Mouse (Mus musculus): Measurements from ENCODE around the gene Gna13. TPM values are rescaled to one million over a fixed set of nuclear protein-coding genes. Genes with fewer than 3 reads are reported as not detected.

Gna13 gene
- polyA plus RNA-seq, 1 experiment from 2014 or later: 28.3 TPM

DNA sequence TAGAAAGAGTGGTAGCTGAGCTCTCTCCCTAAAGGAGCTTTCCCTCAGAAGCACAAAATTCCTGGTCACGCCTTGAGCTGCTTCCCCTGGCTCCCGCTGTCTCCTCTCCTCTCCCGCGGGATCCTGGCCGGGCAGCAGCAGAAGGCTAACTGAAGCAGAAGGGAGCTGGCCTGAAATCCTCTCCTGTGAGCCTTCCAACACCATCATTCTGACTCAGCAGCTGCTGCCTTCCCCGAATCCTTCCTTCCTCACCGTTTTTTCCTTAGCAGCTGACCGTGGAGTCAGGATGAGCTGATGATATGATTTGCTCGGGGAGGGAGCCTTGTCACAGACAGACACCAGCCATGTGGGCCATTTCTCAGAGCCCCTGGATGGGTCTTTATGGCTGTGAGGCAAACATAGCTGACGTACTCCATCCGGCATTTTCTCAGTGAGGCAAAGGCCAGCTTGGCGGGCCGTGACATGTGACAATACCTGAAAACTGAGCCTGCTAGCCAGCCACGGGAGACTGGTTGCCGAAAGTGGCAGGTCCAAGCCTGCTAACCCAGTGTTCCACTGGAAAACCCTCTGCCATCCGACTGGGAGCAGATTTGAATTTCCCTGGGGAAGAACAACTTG lies 6.8 kb upstream of the Gna13 start:
- WGBS: 60% methylated on average over 16 of the region's 16 CpGs
- Histone ChIP-seq H3K4me3 (ENCODE audit: low read length) (no peak overlapping the region), H3K9me3 (ENCODE audit: control insufficient read depth, low read length) (no peaks in the 10 kb centered on the region), H3K4me2 (ENCODE audit: low read depth, low read length) (no peak overlapping the region), H3K4me1 (replicated peaks; ENCODE audit: control insufficient read depth, insufficient read depth, low read length) (peaks cover 40% of the 10 kb centered on the region), H3K27ac (ENCODE audit: low read length) (no peak overlapping the region), H3K36me3 (ENCODE audit: control insufficient read depth, insufficient read depth, low read length) (no peaks in the 10 kb centered on the region), H3K27me3 (ENCODE audit: control insufficient read depth, insufficient read depth, low read depth, low read length) (no peaks in the 10 kb centered on the region), H3K9ac (ENCODE audit: low read length) (no peak overlapping the region)
- ATAC-seq (ENCODE audit: low read depth): no peak

DNA sequence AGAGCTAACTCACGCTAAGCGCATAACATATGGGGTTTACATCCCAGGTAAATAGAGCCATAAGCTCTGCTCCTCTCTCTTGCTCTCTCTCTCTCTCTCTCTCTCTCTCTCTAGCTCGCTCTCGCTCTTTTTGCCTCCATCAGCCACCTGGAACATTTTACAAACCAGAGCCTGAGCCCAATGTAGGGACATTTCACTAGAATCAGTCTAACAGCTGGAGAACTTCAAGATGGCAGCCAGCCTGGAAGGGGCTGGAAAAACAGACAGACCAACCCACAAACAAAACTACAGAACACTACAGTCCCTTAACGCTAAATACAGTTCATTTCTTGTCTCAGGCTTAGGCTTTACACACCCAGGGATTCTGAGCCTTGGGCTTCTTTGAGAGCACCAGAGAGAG lies 5.5 kb upstream of the Gna13 start:
- peak; percentile 15 for ATAC-seq (ENCODE audit: low read depth)
- Histone ChIP-seq H3K36me3 (ENCODE audit: control insufficient read depth, insufficient read depth, low read length) (no peaks in the 10 kb centered on the region), H3K27ac (ENCODE audit: low read length) (peak overlapping the region; percentile 83), H3K4me1 (replicated peaks; ENCODE audit: control insufficient read depth, insufficient read depth, low read length) (peaks cover 52% of the 10 kb centered on the region), H3K4me2 (ENCODE audit: low read depth, low read length) (no peak overlapping the region), H3K27me3 (ENCODE audit: control insufficient read depth, insufficient read depth, low read depth, low read length) (no peaks in the 10 kb centered on the region), H3K9me3 (ENCODE audit: control insufficient read depth, low read length) (no peaks in the 10 kb centered on the region), H3K9ac (ENCODE audit: low read length) (no peak overlapping the region), H3K4me3 (ENCODE audit: low read length) (no peak overlapping the region)
- 65% methylated on average over 5 of the region's 5 CpGs for WGBS

DNA sequence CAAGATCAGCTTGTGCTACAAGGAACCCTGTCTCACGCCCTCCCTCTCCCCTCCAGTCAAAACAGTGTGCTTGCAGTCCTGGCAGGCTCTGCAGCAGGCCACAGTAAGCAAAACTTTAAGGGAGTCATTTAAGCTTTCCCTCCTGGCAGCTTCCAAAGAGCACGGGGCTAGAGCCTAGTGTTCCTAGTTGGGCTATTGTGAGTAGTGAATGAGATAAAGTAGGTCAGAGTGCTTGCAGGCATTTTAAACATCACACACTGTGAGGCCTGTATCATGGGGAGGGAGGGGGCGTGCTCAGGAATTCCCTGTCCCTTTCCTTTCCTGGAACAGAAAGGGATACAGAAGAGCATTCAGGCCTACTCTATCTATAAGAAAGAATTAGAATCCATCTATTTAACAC lies 4.1 kb upstream of the Gna13 start:
- H3K36me3 ChIP-seq (ENCODE audit: control insufficient read depth, insufficient read depth, low read length): no peaks in the 10 kb centered on the region
- no peak overlapping the region for H3K4me3 ChIP-seq (ENCODE audit: low read length)
- WGBS: 38% methylated on average over 3 of the region's 3 CpGs
- peak overlapping the region; percentile 83 for H3K27ac ChIP-seq (ENCODE audit: low read length)
- no peaks in the 10 kb centered on the region for H3K9me3 ChIP-seq (ENCODE audit: control insufficient read depth, low read length)
- H3K4me2 ChIP-seq (ENCODE audit: low read depth, low read length): no peak overlapping the region
- peaks cover 48% of the 10 kb centered on the region for H3K4me1 ChIP-seq (replicated peaks; ENCODE audit: control insufficient read depth, insufficient read depth, low read length)
- H3K9ac ChIP-seq (ENCODE audit: low read length): no peak overlapping the region
- no peaks in the 10 kb centered on the region for H3K27me3 ChIP-seq (ENCODE audit: control insufficient read depth, insufficient read depth, low read depth, low read length)
- ATAC-seq (ENCODE audit: low read depth): peak; percentile 11

DNA sequence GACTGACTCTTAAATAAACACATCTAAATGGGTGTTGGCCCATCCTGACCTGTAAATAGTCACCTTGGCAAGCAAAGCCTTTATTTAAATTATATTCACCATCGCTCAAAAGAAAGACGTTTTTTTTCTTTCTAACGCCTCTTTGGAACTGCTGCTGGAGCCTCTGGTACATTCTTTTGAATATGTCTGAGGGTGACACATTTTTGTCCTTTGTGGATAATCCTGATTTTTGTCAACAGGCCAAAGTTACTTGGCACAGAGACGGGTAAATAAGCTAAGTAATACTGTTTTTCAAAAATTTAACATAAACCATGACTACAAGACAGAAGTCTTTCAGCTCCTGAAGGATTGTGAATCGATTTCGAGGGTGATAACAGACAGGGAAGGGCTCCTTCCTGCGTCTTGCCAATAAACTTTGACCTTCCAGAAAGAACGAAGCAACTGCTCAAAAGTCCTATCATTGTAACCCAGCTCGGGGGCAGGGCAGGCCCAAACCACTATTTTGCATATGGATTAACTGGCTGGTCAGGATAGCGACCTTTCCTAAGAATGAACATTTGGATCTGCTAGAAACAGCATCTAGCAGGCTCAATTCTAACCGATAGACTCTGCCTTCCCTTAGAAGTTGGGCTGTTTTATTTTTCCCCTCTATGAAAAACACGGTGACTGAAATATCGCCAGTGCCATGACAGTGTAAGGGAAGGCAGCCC lies 3.4 kb upstream of the Gna13 start:
- Histone ChIP-seq H3K4me3 (ENCODE audit: low read length) (no peak overlapping the region), H3K9me3 (ENCODE audit: control insufficient read depth, low read length) (no peaks in the 10 kb centered on the region), H3K27ac (ENCODE audit: low read length) (peak overlapping the region; percentile 83), H3K9ac (ENCODE audit: low read length) (no peak overlapping the region), H3K36me3 (ENCODE audit: control insufficient read depth, insufficient read depth, low read length) (no peaks in the 10 kb centered on the region), H3K4me1 (replicated peaks; ENCODE audit: control insufficient read depth, insufficient read depth, low read length) (peaks cover 43% of the 10 kb centered on the region), H3K4me2 (ENCODE audit: low read depth, low read length) (no peak overlapping the region), H3K27me3 (ENCODE audit: control insufficient read depth, insufficient read depth, low read depth, low read length) (no peaks in the 10 kb centered on the region)
- ATAC-seq (ENCODE audit: low read depth): no peak
- WGBS: 34% methylated on average over 13 of the region's 13 CpGs

DNA sequence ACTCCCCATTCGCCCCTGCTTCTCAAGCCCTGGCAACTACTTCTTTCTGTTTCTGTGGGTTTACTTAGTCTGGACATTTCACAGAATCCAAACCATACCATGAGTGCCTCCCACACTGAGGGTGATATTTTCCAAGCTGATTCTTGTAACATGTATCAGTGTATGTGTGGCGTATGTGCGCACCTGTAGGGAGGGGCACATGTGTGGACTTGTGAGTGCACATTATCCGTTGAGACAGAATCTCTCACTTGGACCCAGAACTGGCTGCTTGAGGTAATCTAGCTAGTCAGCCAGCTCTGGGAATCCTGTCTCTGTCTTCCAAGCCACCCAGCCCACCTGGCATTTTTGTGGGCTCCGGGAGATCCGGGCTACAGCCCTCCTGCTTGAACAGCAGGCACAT lies 2.5 kb upstream of the Gna13 start:
- ATAC-seq (ENCODE audit: low read depth): no peak
- H3K4me2 ChIP-seq (ENCODE audit: low read depth, low read length): no peak overlapping the region
- peak overlapping the region; percentile 31; the same call in 1 of the 2 replicates for H3K27ac ChIP-seq (ENCODE audit: low read length)
- peaks cover 52% of the 10 kb centered on the region for H3K4me1 ChIP-seq (replicated peaks; ENCODE audit: control insufficient read depth, insufficient read depth, low read length)
- no peak overlapping the region for H3K4me3 ChIP-seq (ENCODE audit: low read length)
- H3K9ac ChIP-seq (ENCODE audit: low read length): no peak overlapping the region
- no peaks in the 10 kb centered on the region for H3K36me3 ChIP-seq (ENCODE audit: control insufficient read depth, insufficient read depth, low read length)
- no peaks in the 10 kb centered on the region for H3K9me3 ChIP-seq (ENCODE audit: control insufficient read depth, low read length)
- no peaks in the 10 kb centered on the region for H3K27me3 ChIP-seq (ENCODE audit: control insufficient read depth, insufficient read depth, low read depth, low read length)
- 81% methylated on average over 6 of the region's 6 CpGs for WGBS

DNA sequence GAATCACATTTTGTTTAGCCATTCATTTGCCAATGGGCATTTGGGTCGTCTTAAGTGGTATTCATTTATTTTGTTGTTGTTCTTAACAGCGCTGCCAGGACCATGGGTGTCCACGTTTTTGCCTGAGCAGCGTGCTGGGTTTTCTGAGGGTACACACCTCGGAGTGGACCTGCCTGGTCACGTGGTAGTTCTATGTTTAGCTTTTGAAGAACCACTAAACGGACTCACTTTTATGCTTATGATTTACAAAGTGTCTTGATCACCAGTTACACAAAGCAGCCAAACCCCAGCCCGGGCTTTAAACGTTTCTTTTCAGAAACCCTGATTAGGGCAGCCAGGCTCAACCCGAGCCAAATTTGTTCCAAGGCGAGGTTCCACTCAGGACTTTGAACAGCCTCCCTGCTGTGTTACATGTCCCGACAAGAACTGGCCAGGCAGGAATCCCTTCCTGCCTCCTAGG lies 2.0 kb upstream of the Gna13 start:
- 70% methylated on average over 12 of the region's 12 CpGs for WGBS
- Histone ChIP-seq H3K4me3 (ENCODE audit: low read length) (no peak overlapping the region), H3K9me3 (ENCODE audit: control insufficient read depth, low read length) (no peaks in the 10 kb centered on the region), H3K9ac (ENCODE audit: low read length) (no peak overlapping the region), H3K27me3 (ENCODE audit: control insufficient read depth, insufficient read depth, low read depth, low read length) (no peaks in the 10 kb centered on the region), H3K4me2 (ENCODE audit: low read depth, low read length) (no peak overlapping the region), H3K4me1 (replicated peaks; ENCODE audit: control insufficient read depth, insufficient read depth, low read length) (peaks cover 57% of the 10 kb centered on the region), H3K27ac (ENCODE audit: low read length) (no peak overlapping the region; the same call in 1 of the 2 replicates), H3K36me3 (ENCODE audit: control insufficient read depth, insufficient read depth, low read length) (peaks cover 2% of the 10 kb centered on the region; the same call in 1 of the 2 replicates)
- ATAC-seq (ENCODE audit: low read depth): no peak

DNA sequence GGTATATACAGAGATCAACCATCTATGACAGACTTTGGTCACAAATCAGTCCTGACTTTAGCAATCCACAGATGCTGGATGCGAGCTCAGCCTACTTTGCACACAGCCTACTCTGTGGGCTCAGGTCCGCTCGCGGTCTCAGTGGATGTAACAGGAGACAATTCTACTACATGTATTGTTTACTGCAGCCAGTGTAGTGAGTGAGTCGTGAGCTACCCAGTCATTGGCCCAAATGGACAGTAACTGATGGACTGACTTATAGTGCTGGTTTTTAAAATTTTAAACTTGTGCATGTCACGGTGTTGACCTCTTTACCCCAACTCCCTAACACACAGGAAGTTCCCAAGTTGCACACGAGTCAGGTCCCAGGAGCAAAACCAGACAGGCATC lies 1.4 kb upstream of the Gna13 start:
- H3K4me1 ChIP-seq (replicated peaks; ENCODE audit: control insufficient read depth, insufficient read depth, low read length): peaks cover 61% of the 10 kb centered on the region
- H3K36me3 ChIP-seq (ENCODE audit: control insufficient read depth, insufficient read depth, low read length): peaks cover 6% of the 10 kb centered on the region
- H3K27ac ChIP-seq (ENCODE audit: low read length): peak overlapping the region; percentile 83
- no peak overlapping the region; the same call in 1 of the 2 replicates for H3K9ac ChIP-seq (ENCODE audit: low read length)
- no peak for ATAC-seq (ENCODE audit: low read depth)
- H3K4me2 ChIP-seq (ENCODE audit: low read depth, low read length): peak overlapping the region; percentile 89; the same call in 1 of the 2 replicates
- no peaks in the 10 kb centered on the region for H3K9me3 ChIP-seq (ENCODE audit: control insufficient read depth, low read length)
- no peak overlapping the region for H3K4me3 ChIP-seq (ENCODE audit: low read length)
- 65% methylated on average over 7 of the region's 7 CpGs for WGBS
- H3K27me3 ChIP-seq (ENCODE audit: control insufficient read depth, insufficient read depth, low read depth, low read length): no peaks in the 10 kb centered on the region

DNA sequence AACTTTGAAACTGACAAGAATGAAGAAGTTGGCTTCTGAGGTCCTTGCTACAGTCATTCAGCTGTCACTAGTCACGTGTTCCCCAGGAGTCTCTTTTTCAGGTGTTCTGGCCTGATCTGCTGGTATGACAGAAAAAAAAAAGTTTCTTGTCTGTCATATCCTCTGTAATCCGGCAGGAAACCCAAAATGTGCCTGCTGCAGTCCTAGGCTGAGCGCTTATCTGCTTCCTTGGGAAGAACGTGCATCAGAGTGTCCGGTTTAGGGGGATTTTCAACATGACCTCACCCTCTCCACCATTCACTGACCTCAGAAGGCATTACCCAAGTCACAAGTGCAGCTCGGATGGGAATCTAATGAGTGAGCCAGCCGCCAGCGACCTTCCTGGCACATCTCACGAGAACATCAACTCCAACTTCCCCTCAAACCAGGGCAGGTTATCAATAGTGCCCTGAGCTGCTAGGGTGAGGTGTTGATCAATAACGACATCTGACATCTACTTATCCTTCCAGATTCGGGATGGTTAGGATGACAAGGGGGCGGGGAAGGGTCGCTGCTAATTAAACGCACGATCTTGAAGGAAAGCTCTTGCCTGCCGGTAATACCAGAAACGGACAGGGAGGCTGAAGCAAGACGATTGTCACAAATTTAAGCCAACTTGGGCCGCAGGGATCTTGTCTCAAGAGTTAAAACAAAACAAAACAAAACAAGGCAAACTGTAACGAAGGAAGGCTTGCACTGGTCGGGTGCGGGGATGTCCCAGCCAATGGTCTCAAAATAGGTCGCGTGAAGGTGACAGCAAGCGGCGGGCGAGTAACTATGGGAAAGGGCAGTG lies 784 bp upstream of the Gna13 start:
- peak overlapping the region; percentile 89 for H3K4me2 ChIP-seq (ENCODE audit: low read depth, low read length)

More for the DNA sequence above, 784 bp upstream of the Gna13 start:
- peaks cover 63% of the 10 kb centered on the region for H3K4me1 ChIP-seq (replicated peaks; ENCODE audit: control insufficient read depth, insufficient read depth, low read length)
- H3K9me3 ChIP-seq (ENCODE audit: control insufficient read depth, low read length): no peaks in the 10 kb centered on the region
- peak overlapping the region; percentile 78 for H3K9ac ChIP-seq (ENCODE audit: low read length)
- no peaks in the 10 kb centered on the region for H3K27me3 ChIP-seq (ENCODE audit: control insufficient read depth, insufficient read depth, low read depth, low read length)
- ATAC-seq (ENCODE audit: low read depth): no peak; the same call in 1 of the 2 replicates
- H3K36me3 ChIP-seq (ENCODE audit: control insufficient read depth, insufficient read depth, low read length): peaks cover 11% of the 10 kb centered on the region
- peak overlapping the region; percentile 83 for H3K27ac ChIP-seq (ENCODE audit: low read length)
- 5% methylated on average over 27 of the region's 27 CpGs for WGBS
- H3K4me3 ChIP-seq (ENCODE audit: low read length): peak overlapping the region; percentile 88
